Mouse (Mus musculus): ENCODE data around the gene Fam155a. TPM values are rescaled to one million over a fixed set of nuclear protein-coding genes. Genes with fewer than 3 reads are reported as not detected.

Fam155a gene
- polyA plus RNA-seq, 1 experiment from 2014 or later: 31.2 TPM

Small RNAs within 50 kb of the gene (microRNA-seq; reads per million reads assigned to microRNA genes)
- gene Gm47312: not detected

Other genes starting within 250 kb of the Fam155a start
- not detected in 2 replicates for gene Gm10217, start 93.1 kb upstream of the Fam155a start, polyA plus RNA-seq (2015; fragmentation: Nextera tagmentation; extraction: Ambion mirVana)
- 10.0 and 10.6 TPM in 2 replicates for gene Lig4, start 206.5 kb upstream of the Fam155a start, polyA plus RNA-seq (2015; fragmentation: Nextera tagmentation; extraction: Ambion mirVana)
- gene Abhd13, start 206.5 kb upstream of the Fam155a start, polyA plus RNA-seq (2015; fragmentation: Nextera tagmentation; extraction: Ambion mirVana): 13.6 and 15.0 TPM in 2 replicates
- 0.42 and 0.86 TPM in 2 replicates for gene Tnfsf13b, start 235.3 kb upstream of the Fam155a start, polyA plus RNA-seq (2015; fragmentation: Nextera tagmentation; extraction: Ambion mirVana)

Data from hindbrain, embryonic 15.5 days (tissue).